Mouse (Mus musculus): ENCODE measurements around the gene Alyref. TPM values are rescaled to one million over a fixed set of nuclear protein-coding genes. Genes with fewer than 3 reads are reported as not detected.
"Not testable (repeated sequence)": the region's sequence is repeated elsewhere in the genome, so short reads cannot be mapped to it uniquely, and the experiment has no call there.

Gene Alyref
- polyA plus RNA-seq, 1 experiment from 2014 or later = 406 TPM

DNA sequence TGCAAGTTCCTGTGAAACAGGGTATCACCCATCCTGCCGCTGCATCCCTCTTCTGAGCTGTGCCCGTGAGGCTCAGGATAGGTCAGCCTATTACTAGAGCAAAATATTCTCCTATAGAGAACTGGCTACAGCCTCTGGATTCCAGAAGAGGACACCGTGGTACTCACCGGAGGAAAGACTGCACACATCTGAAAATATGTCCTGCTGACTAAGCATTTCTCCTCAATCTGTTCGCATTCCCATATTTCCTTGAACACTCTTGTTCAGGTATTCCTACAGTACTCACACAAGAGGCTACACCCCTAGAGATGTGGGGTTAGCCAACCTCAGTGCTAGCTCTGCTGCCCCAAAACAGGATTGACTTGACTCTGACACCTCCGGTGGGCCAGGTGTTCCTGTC lies 29.8 kb downstream of the Alyref start:
- no peak for DNase-seq (ENCODE audit: low spot score)
- H3K36me3 ChIP-seq (ENCODE audit: control insufficient read depth, insufficient read depth, low read length) = peaks cover 80% of the 10 kb centered on the region
- 0 out of 2 replicates have a peak overlapping the region, but pooled peaks have one; percentile 6 for H3K9ac ChIP-seq (ENCODE audit: low read depth, low read length)
- H3K9me3 ChIP-seq (ENCODE audit: control insufficient read depth, low read length) = no peaks in the 10 kb centered on the region
- no peak overlapping the region for H3K4me2 ChIP-seq (ENCODE audit: low read depth, low read length)
- H3K27me3 ChIP-seq (replicated peaks; ENCODE audit: control insufficient read depth, insufficient read depth, low read length) = no peaks in the 10 kb centered on the region
- WGBS = 93% methylated on average over 6 of the region's 6 CpGs
- peaks cover 9% of the 10 kb centered on the region for H3K4me1 ChIP-seq (ENCODE audit: control insufficient read depth, insufficient read depth, low read length)
- no peak overlapping the region for H3K4me3 ChIP-seq (ENCODE audit: low read depth, low read length)
- ATAC-seq (ENCODE audit: low read depth) = no peak
- H3K27ac ChIP-seq (replicated peaks; ENCODE audit: low read depth, low read length) = no peak overlapping the region

DNA sequence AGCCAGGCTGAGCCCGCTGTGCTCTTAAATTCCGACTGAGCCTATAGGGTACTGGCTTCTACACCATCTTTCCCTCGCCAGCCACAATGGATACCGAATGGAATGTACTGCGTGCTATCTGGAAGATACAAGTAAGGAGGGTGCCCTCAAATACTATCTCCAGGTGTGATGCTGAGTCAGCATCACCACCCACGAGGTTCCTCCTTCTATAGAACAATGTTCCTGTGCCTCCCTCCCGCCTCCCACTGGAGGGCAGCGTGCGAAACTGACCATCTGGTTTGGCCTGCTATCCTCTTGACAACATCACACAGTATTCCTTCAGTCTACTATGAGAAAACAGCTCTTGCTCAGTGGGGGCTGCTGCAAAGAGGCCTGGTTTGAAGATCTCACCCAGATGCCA lies 33.1 kb downstream of the Alyref start:
- no peaks in the 10 kb centered on the region for H3K9me3 ChIP-seq (ENCODE audit: control insufficient read depth, low read length)
- 89% methylated on average over 9 of the region's 9 CpGs for WGBS
- H3K27ac ChIP-seq (replicated peaks; ENCODE audit: low read depth, low read length) = no peak overlapping the region
- no peak overlapping the region for H3K4me2 ChIP-seq (ENCODE audit: low read depth, low read length)
- peaks cover 97% of the 10 kb centered on the region for H3K36me3 ChIP-seq (ENCODE audit: control insufficient read depth, insufficient read depth, low read length)
- no peaks in the 10 kb centered on the region for H3K27me3 ChIP-seq (replicated peaks; ENCODE audit: control insufficient read depth, insufficient read depth, low read length)
- ATAC-seq (ENCODE audit: low read depth) (no peak), DNase-seq (ENCODE audit: low spot score) (no peak)
- no peak overlapping the region for H3K4me3 ChIP-seq (ENCODE audit: low read depth, low read length)
- no peak overlapping the region for H3K9ac ChIP-seq (ENCODE audit: low read depth, low read length)
- H3K4me1 ChIP-seq (ENCODE audit: control insufficient read depth, insufficient read depth, low read length) = no peaks in the 10 kb centered on the region

DNA sequence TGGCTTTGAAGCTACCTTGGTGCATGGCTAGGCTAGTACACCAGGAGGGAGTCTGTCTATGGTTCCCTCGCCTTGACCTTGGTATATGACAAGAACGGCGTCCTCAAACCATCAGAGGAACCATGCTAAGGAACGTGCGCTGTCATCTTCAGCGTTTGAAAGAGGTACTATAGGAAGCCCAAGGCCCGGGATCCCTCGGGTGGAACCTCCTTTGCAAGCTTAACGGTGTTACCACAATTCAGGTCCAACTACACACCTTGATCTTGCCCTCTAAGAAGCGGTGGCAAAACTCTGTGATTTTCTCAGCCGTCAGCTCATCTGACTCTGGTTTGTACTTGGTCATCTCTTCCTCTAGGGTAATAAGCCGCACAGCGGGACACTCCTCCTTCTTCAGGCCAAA lies 35.2 kb downstream of the Alyref start:
- H3K27me3 ChIP-seq (replicated peaks; ENCODE audit: control insufficient read depth, insufficient read depth, low read length) = no peaks in the 10 kb centered on the region
- ATAC-seq (ENCODE audit: low read depth) (no peak), DNase-seq (ENCODE audit: low spot score) (no peak)
- peaks cover 94% of the 10 kb centered on the region for H3K36me3 ChIP-seq (ENCODE audit: control insufficient read depth, insufficient read depth, low read length)
- no peak overlapping the region for H3K9ac ChIP-seq (ENCODE audit: low read depth, low read length)
- no peak overlapping the region for H3K4me3 ChIP-seq (ENCODE audit: low read depth, low read length)
- no peak overlapping the region for H3K4me2 ChIP-seq (ENCODE audit: low read depth, low read length)
- no peaks in the 10 kb centered on the region for H3K4me1 ChIP-seq (ENCODE audit: control insufficient read depth, insufficient read depth, low read length)
- H3K27ac ChIP-seq (replicated peaks; ENCODE audit: low read depth, low read length) = no peak overlapping the region
- no peaks in the 10 kb centered on the region for H3K9me3 ChIP-seq (ENCODE audit: control insufficient read depth, low read length)
- 96% methylated on average over 13 of the region's 13 CpGs for WGBS

DNA sequence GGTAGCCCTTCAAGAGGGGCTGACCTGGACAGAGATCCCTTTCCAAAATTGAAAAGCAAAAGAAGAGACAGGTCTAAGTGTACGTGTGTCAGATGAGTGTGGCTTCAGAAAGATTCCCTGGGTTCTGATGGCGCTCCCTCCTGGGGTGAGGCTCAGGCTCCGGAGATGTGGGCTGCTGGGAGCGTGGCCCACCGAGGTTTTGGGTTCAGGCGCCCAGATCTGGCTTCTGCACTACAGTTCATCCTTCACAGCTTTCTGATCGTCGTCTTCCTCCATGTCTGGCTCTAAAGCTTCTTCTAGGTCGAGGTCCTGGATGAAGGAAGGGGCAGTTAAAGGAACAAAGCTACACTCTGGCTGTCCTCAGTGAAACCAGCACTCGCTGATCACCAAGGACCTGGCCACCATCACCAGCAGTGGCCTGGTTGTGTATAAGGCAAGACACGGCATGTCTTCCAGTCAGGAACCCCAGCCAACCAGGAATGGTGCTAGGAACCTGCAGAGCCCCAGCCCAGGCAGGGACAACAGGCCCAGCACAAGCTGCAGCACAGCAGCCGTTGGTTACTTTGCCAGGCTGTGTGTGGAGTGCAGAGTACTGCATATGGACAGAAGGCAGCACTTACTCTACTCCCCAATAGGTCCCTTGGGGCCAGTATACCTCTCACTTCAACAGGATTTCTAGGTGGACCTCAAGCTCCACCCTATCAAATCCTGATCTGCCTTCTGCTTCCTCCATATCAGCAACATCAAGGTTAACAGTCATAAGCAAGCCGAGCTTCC lies 37.0 kb downstream of the Alyref start:
- Histone ChIP-seq H3K9me3 (ENCODE audit: control insufficient read depth, low read length) (peaks cover 5% of the 10 kb centered on the region; the same call in 1 of the 2 replicates), H3K36me3 (ENCODE audit: control insufficient read depth, insufficient read depth, low read length) (peaks cover 76% of the 10 kb centered on the region), H3K27me3 (replicated peaks; ENCODE audit: control insufficient read depth, insufficient read depth, low read length) (no peaks in the 10 kb centered on the region), H3K27ac (replicated peaks; ENCODE audit: low read depth, low read length) (no peak overlapping the region), H3K4me2 (ENCODE audit: low read depth, low read length) (no peak overlapping the region), H3K9ac (ENCODE audit: low read depth, low read length) (no peak overlapping the region), H3K4me3 (ENCODE audit: low read depth, low read length) (no peak overlapping the region), H3K4me1 (ENCODE audit: control insufficient read depth, insufficient read depth, low read length) (no peaks in the 10 kb centered on the region)
- no peak for ATAC-seq (ENCODE audit: low read depth)
- WGBS = 88% methylated on average over 13 of the region's 13 CpGs
- no peak for DNase-seq (ENCODE audit: low spot score)

DNA sequence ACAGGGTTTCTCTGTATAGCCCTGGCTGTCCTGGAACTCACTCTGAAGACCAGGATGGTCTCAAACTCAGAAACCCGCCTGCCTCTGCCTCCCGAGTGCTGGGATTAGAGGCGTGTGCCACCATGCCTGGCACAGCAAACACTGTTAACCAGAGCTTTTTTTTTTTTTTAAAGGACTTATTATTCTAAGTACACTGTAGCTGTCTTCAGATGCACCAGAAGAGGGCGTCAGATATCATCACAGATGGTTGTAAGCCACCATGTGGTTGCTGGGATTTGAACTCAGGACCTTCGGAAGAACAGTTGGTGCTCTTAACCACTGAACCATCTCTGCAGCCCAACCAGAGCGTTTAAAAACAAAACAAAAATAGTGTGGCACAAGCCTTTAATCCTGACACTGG lies 39.3 kb downstream of the Alyref start:
- ATAC-seq (ENCODE audit: low read depth); H3K9ac ChIP-seq (ENCODE audit: low read depth, low read length); H3K4me1 ChIP-seq (ENCODE audit: control insufficient read depth, insufficient read depth, low read length); H3K4me3 ChIP-seq (ENCODE audit: low read depth, low read length); H3K9me3 ChIP-seq (ENCODE audit: control insufficient read depth, low read length); DNase-seq (ENCODE audit: low spot score); H3K27me3 ChIP-seq (replicated peaks; ENCODE audit: control insufficient read depth, insufficient read depth, low read length); H3K4me2 ChIP-seq (ENCODE audit: low read depth, low read length); H3K27ac ChIP-seq (replicated peaks; ENCODE audit: low read depth, low read length): not testable (repeated sequence)
- H3K36me3 ChIP-seq (ENCODE audit: control insufficient read depth, insufficient read depth, low read length) = peaks cover 54% of the 10 kb centered on the region
- 86% methylated on average over 6 of the region's 6 CpGs for WGBS

DNA sequence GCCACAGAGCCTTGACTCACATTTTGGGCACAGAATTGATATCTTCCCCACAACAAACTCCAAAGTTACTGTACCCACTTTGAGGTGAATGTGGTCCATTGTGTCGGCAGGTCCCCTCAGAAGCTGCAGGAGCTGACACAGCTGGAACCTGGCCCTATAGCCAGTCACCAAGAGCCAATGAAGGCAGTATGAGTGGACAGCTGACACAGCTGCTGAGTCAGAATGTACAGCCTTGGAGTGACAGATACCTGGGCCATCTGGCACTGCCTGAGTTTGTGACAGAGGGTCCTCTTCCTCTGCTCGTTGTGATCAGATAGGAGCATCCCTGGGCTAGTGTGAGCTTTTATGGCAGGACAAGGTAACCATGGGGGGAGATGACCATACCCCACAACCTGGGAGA lies 42.9 kb downstream of the Alyref start:
- WGBS = 60% methylated on average over 2 of the region's 2 CpGs
- DNase-seq (ENCODE audit: low spot score) = no peak
- H3K27ac ChIP-seq (replicated peaks; ENCODE audit: low read depth, low read length) = no peak overlapping the region
- H3K9me3 ChIP-seq (ENCODE audit: control insufficient read depth, low read length) = peaks cover 5% of the 10 kb centered on the region; the same call in 1 of the 2 replicates
- H3K27me3 ChIP-seq (replicated peaks; ENCODE audit: control insufficient read depth, insufficient read depth, low read length) = no peaks in the 10 kb centered on the region
- no peak overlapping the region for H3K4me3 ChIP-seq (ENCODE audit: low read depth, low read length)
- H3K36me3 ChIP-seq (ENCODE audit: control insufficient read depth, insufficient read depth, low read length) = peaks cover 18% of the 10 kb centered on the region
- ATAC-seq (ENCODE audit: low read depth) = no peak
- 0 out of 2 replicates have a peak, but pooled peaks cover 2% of the 10 kb centered on the region for H3K4me1 ChIP-seq (ENCODE audit: control insufficient read depth, insufficient read depth, low read length)
- no peak overlapping the region for H3K4me2 ChIP-seq (ENCODE audit: low read depth, low read length)
- no peak overlapping the region for H3K9ac ChIP-seq (ENCODE audit: low read depth, low read length)

DNA sequence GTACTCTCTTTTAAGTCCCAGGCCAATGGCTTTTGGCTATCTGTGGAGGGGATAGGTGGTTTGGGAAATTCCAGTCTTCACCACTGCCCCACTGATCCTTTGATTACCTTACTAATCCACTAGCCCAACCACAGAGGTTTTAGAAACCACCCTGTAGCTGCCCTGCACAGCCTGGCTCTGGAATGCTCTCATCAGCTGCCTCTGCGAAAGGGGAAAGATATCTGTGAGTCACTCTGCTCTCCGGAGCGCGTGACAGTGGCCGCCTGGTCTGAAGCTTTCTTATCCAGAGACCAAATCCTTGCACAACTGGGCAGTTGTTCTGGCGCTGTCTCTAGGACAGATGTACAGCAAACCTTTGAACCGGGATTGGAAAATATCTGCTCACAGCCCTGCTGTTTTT lies 43.3 kb downstream of the Alyref start:
- H3K4me1 ChIP-seq (ENCODE audit: control insufficient read depth, insufficient read depth, low read length) = 0 out of 2 replicates have a peak, but pooled peaks cover 5% of the 10 kb centered on the region
- no peak for ATAC-seq (ENCODE audit: low read depth)
- no peaks in the 10 kb centered on the region for H3K27me3 ChIP-seq (replicated peaks; ENCODE audit: control insufficient read depth, insufficient read depth, low read length)
- H3K36me3 ChIP-seq (ENCODE audit: control insufficient read depth, insufficient read depth, low read length) = peaks cover 14% of the 10 kb centered on the region
- peak; percentile 16 for DNase-seq (ENCODE audit: low spot score)
- 58% methylated on average over 7 of the region's 7 CpGs for WGBS
- no peak overlapping the region for H3K4me2 ChIP-seq (ENCODE audit: low read depth, low read length)
- H3K9ac ChIP-seq (ENCODE audit: low read depth, low read length) = no peak overlapping the region
- no peak overlapping the region for H3K27ac ChIP-seq (replicated peaks; ENCODE audit: low read depth, low read length)
- H3K9me3 ChIP-seq (ENCODE audit: control insufficient read depth, low read length) = peaks cover 5% of the 10 kb centered on the region; the same call in 1 of the 2 replicates
- H3K4me3 ChIP-seq (ENCODE audit: low read depth, low read length) = no peak overlapping the region

DNA sequence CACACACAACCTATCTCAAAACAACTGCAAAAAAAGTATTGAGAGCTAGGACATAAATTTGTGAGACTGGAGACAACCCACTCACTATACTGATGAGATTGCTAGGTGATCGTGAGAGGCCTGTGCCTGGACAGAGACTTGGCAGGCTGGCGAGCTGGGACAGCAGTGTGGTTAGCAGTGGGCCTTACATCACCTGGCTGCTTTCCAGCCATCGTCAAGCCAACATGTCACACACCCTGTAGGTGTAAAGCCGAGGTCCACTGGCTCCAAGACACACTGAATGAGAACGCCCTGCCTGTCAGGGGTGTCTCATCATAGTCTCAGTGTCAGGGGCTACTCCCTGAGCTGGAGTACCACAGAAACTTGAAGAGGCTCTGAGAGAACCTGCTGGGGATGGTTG lies 45.4 kb downstream of the Alyref start:
- peaks cover 3% of the 10 kb centered on the region; the same call in 1 of the 2 replicates for H3K9me3 ChIP-seq (ENCODE audit: control insufficient read depth, low read length)
- no peaks in the 10 kb centered on the region for H3K36me3 ChIP-seq (ENCODE audit: control insufficient read depth, insufficient read depth, low read length)
- WGBS = 73% methylated on average over 5 of the region's 5 CpGs
- no peaks in the 10 kb centered on the region for H3K27me3 ChIP-seq (replicated peaks; ENCODE audit: control insufficient read depth, insufficient read depth, low read length)
- no peak for ATAC-seq (ENCODE audit: low read depth)
- H3K4me1 ChIP-seq (ENCODE audit: control insufficient read depth, insufficient read depth, low read length) = peaks cover 16% of the 10 kb centered on the region
- no peak overlapping the region for H3K4me3 ChIP-seq (ENCODE audit: low read depth, low read length)
- DNase-seq (ENCODE audit: low spot score) = no peak
- no peak overlapping the region for H3K27ac ChIP-seq (replicated peaks; ENCODE audit: low read depth, low read length)
- no peak overlapping the region for H3K4me2 ChIP-seq (ENCODE audit: low read depth, low read length)
- H3K9ac ChIP-seq (ENCODE audit: low read depth, low read length) = no peak overlapping the region

Data from embryonic facial prominence, embryonic 14.5 days (tissue).